ENCODE assay signal across 8 mouse cellular contexts in genomic region chr10:18319691-18320090, GRCm38 (mm10). TPM values are rescaled to one million over a fixed set of nuclear protein-coding genes. Genes with fewer than 3 reads are reported as not detected.
DNase-seq lines count a peak whose midpoint lies in the region; ATAC-seq and TF ChIP-seq lines count a peak whose summit lies in the region.

No protein-coding gene starts in this region.

- TF ChIP-seq CTCF in layer of hippocampus, adult 2 months (conservative IDR thresholded peaks at IDR 0.05), result no peak
- TF ChIP-seq CTCF in small intestine, adult 2 months (IDR thresholded peaks at IDR 0.05; ENCODE audit: extremely low read depth, insufficient read length, insufficient replicate concordance, low read depth, low read length), result no peak
- TF ChIP-seq CTCF in thymus, adult 2 months (IDR thresholded peaks at IDR 0.05; ENCODE audit: borderline replicate concordance, control insufficient read depth, extremely low read depth, insufficient read depth, low read length, poor library complexity), result no peak

- peak overlapping the region; percentile 63 for H3K4me3 ChIP-seq in layer of hippocampus, adult 2 months
- peak overlapping the region; percentile 72 for H3K4me3 ChIP-seq in forebrain, embryonic 11.5 days (ENCODE audit: low read depth, low read length)
- H3K4me3 ChIP-seq in limb, embryonic 14.5 days (replicated peaks; ENCODE audit: low read length), result peak overlapping the region; percentile 83
- H3K4me3 ChIP-seq in small intestine, adult 2 months (ENCODE audit: low read depth, low read length), result peak overlapping the region; percentile 71
- H3K4me3 ChIP-seq in thymus, adult 2 months (ENCODE audit: control insufficient read depth, insufficient read depth, low read length), result no peak overlapping the region

- peaks cover 6% of the 10 kb centered on the region; the same call in 1 of the 2 replicates for H3K4me1 ChIP-seq in forebrain, embryonic 11.5 days (replicated peaks; ENCODE audit: control insufficient read depth, insufficient read depth, low read length)
- H3K4me1 ChIP-seq in limb, embryonic 14.5 days (ENCODE audit: control insufficient read depth, insufficient read depth, low read length), result peaks cover 9% of the 10 kb centered on the region
- H3K4me1 ChIP-seq in small intestine, adult 2 months (ENCODE audit: control insufficient read depth, insufficient read depth, insufficient read length, low read length), result 0 out of 2 replicates have a peak, but pooled peaks cover 2% of the 10 kb centered on the region
- H3K4me1 ChIP-seq in thymus, adult 2 months (replicated peaks; ENCODE audit: control insufficient read depth, insufficient read depth, low read length), result peaks cover 14% of the 10 kb centered on the region

- TF ChIP-seq POLR2A in limb, embryonic 14.5 days (IDR thresholded peaks at IDR 0.05; ENCODE audit: borderline replicate concordance, extremely low read depth, insufficient read depth, insufficient read length), result no peak
- no peak for TF ChIP-seq POLR2A in small intestine, adult 2 months (IDR thresholded peaks at IDR 0.05; ENCODE audit: low read depth, low read length)
- TF ChIP-seq POLR2A in thymus, adult 2 months (IDR thresholded peaks at IDR 0.05; ENCODE audit: control insufficient read depth, extremely low read depth, insufficient read depth, low read length, poor library complexity), result no peak

- H3K9ac ChIP-seq in forebrain, embryonic 11.5 days (ENCODE audit: low read length), result peak overlapping the region; percentile 17
- peak overlapping the region; percentile 94 for H3K9ac ChIP-seq in limb, embryonic 14.5 days (ENCODE audit: low read depth, low read length, severe bottlenecking)

- intact Hi-C loops in left cerebral cortex, postnatal 14 days (cut with DNase I), result loop anchor here (5.0 kb wide), 1 partner anchor 68 kb away; no protein-coding TSS in a partner anchor

- 7% methylated on average over 4 of the region's 4 CpGs for WGBS in forebrain, embryonic 11.5 days
- 22% methylated on average over 4 of the region's 4 CpGs for WGBS in limb, embryonic 14.5 days
- 47% methylated on average over 4 of the region's 4 CpGs for WGBS in small intestine, adult 2 months
- WGBS in thymus, adult 2 months, result 67% methylated on average over 4 of the region's 4 CpGs

- DNase-seq in layer of hippocampus, adult 2 months (ENCODE audit: low spot score in 2 of 2), result no peak
- DNase-seq in layer of hippocampus, adult 9-11 months, result no peak
- DNase-seq in forebrain, embryonic 11.5 days (ENCODE audit: low spot score), result no peak
- no peak for DNase-seq in limb, embryonic 14.5 days (ENCODE audit: low spot score)
- DNase-seq in thymus, adult 2 months, result no peak
- DNase-seq in embryo, embryonic 10.5 days (ENCODE audit: low spot score), result no peak
- no peak for DNase-seq in left cerebral cortex, postnatal 14 days (ENCODE audit: low spot score in 2 of 2)

- no peak for ATAC-seq in forebrain, embryonic 11.5 days (replicated peaks; ENCODE audit: low FRiP score)
- ATAC-seq in limb, embryonic 14.5 days (ENCODE audit: low FRiP score, low read depth), result no peak

- no peaks in the 10 kb centered on the region for H3K27me3 ChIP-seq in forebrain, embryonic 11.5 days (ENCODE audit: control insufficient read depth, insufficient read depth, low read length)
- no peaks in the 10 kb centered on the region for H3K27me3 ChIP-seq in limb, embryonic 14.5 days (ENCODE audit: control insufficient read depth, insufficient read depth, low read length)
- H3K27me3 ChIP-seq in small intestine, adult 2 months (ENCODE audit: control insufficient read depth, insufficient read depth, low read length), result no peaks in the 10 kb centered on the region
- peaks cover 17% of the 10 kb centered on the region for H3K27me3 ChIP-seq in thymus, adult 2 months (ENCODE audit: control insufficient read depth, insufficient read depth, low read length)

- H3K27ac ChIP-seq in layer of hippocampus, adult 2 months, result peak overlapping the region; percentile 87
- no peak overlapping the region for H3K27ac ChIP-seq in forebrain, embryonic 11.5 days (ENCODE audit: low read depth, low read length)
- H3K27ac ChIP-seq in limb, embryonic 14.5 days (replicated peaks; ENCODE audit: low read depth, low read length), result no peak overlapping the region
- H3K27ac ChIP-seq in small intestine, adult 2 months (ENCODE audit: insufficient read depth, low read depth, low read length), result no peak overlapping the region
- no peak overlapping the region for H3K27ac ChIP-seq in thymus, adult 2 months (ENCODE audit: control insufficient read depth, insufficient read depth, low read length)

- H3K4me2 ChIP-seq in forebrain, embryonic 11.5 days (ENCODE audit: low read depth, low read length, severe bottlenecking), result peak overlapping the region; percentile 90
- H3K4me2 ChIP-seq in limb, embryonic 14.5 days (replicated peaks; ENCODE audit: low read depth, low read length, severe bottlenecking), result peak overlapping the region; percentile 83

- no peaks in the 10 kb centered on the region for H3K9me3 ChIP-seq in forebrain, embryonic 11.5 days (ENCODE audit: control insufficient read depth, low read length)
- no peaks in the 10 kb centered on the region for H3K9me3 ChIP-seq in limb, embryonic 14.5 days (ENCODE audit: control insufficient read depth, low read length)

- no peaks in the 10 kb centered on the region for H3K36me3 ChIP-seq in forebrain, embryonic 11.5 days (ENCODE audit: control insufficient read depth, insufficient read depth, low read length)
- no peaks in the 10 kb centered on the region for H3K36me3 ChIP-seq in limb, embryonic 14.5 days (ENCODE audit: control insufficient read depth, insufficient read depth, low read length)
- H3K36me3 ChIP-seq in small intestine, adult 2 months (ENCODE audit: control insufficient read depth, insufficient read depth, low read length), result no peaks in the 10 kb centered on the region
- H3K36me3 ChIP-seq in thymus, adult 2 months (ENCODE audit: control insufficient read depth, insufficient read depth, low read length), result no peaks in the 10 kb centered on the region

RNA-seq across cellular contexts. Expression of gene Nhsl1, which starts 0.9 kb away (rescaled TPM):
- total RNA-seq in layer of hippocampus, adult 2 months (2021), result 10 to 100 TPM; 47.5 to 51.6 TPM
- polyA plus RNA-seq in forebrain, embryonic 11.5 days (2014; fragmentation: Nextera tagmentation; extraction: Ambion mirVana), result 13.7 and 16.7 TPM in 2 replicates
- polyA plus RNA-seq in limb, embryonic 14.5 days (2012; rRNA removed), result 16.6 and 18.8 TPM in 2 replicates
- 13.4 and 14.5 TPM in 2 replicates for polyA plus RNA-seq in limb, embryonic 14.5 days (2014; fragmentation: Nextera tagmentation; extraction: Ambion mirVana)
- 13.4 and 44.6 TPM in 2 replicates for polyA plus RNA-seq in small intestine, adult 2 months (2012; rRNA removed)
- 15.9 and 18.1 TPM in 2 replicates for polyA plus RNA-seq in thymus, adult 2 months (2012; rRNA removed)
- total RNA-seq in left cerebral cortex, postnatal 14 days (2021), result 10 to 100 TPM; 45.8 to 49.3 TPM
